Mouse (Mus musculus) lung, postnatal 14 days (tissue): ENCODE measurements around the gene Dmac2.

Source experiments
- DNase-seq: peaks from one replicate; pipeline ENCODE4 v3.0.0; 2021

Dmac2 gene

DNA sequence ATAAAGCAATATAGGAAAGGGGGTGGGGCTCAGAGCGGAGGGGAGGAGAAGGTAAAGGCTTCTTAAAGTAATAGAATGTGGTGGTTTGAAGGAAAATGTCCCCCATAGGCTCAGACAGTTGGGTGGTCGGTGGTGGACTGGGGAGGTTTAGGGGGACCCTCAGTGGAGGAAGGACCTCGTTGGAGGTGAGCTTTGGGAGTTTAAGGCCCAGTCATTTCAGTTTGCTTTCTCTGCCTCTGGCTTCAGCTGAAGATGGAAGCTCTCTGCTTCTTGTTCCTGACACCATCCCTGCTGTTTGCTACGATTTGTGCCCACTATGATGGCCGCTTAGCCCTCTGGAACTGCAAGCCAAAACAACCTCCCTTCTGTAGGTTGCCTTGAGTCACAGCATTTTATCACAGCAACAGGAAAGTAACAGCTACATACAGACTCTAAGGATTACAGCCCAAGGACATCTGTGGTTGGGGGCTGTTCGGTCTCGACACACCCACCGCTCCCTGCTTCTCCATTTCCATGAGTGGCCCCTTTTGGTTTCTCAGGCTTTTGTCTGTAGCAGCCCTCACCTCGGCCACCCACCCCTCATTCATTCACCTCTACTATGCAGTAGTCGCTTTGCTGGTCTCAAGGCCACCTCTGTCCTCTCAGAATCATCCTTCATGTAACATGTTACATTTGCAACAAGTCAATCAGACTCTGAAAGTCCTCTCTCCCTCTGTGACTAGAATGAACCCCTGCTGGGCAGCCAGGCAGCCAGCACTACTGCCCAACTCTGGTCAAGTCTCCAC lies 1.6 kb upstream of the Dmac2 start:
- DNase-seq = no peak

GRCm38 (mm10) chr7:25619722-25619991 lies 443 bp downstream of the Dmac2 start:
- no peak for DNase-seq

DNA sequence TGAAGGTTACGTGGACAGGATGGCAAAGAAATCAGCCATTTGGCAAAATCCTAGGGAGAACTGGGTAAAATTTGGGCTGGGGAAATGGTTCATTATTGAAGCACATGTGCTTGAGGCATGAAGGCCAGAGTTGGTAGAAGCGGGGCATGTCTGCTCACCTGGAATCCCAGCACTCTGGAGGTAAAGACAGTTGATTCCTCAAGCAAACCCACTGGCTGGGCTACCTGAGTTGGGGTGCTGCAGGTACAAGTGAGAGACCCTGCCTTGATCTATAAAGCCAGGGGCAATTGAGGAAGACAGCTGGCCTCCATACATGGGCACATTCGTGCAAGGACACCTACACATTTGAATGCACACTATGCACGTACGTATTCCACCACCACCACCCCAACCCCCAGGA lies 887 bp downstream of the Dmac2 start:
- DNase-seq = no peak

- no peak for DNase-seq
Observed at GRCm38 (mm10) chr7:25620751-25621150, 1.5 kb downstream of the Dmac2 start.

GRCm38 (mm10) chr7:25623857-25624370 lies 4.7 kb downstream of the Dmac2 start:
- no peak for DNase-seq

GRCm38 (mm10) chr7:25624851-25625250 lies 5.6 kb downstream of the Dmac2 start:
- DNase-seq = peak; percentile 30

DNA sequence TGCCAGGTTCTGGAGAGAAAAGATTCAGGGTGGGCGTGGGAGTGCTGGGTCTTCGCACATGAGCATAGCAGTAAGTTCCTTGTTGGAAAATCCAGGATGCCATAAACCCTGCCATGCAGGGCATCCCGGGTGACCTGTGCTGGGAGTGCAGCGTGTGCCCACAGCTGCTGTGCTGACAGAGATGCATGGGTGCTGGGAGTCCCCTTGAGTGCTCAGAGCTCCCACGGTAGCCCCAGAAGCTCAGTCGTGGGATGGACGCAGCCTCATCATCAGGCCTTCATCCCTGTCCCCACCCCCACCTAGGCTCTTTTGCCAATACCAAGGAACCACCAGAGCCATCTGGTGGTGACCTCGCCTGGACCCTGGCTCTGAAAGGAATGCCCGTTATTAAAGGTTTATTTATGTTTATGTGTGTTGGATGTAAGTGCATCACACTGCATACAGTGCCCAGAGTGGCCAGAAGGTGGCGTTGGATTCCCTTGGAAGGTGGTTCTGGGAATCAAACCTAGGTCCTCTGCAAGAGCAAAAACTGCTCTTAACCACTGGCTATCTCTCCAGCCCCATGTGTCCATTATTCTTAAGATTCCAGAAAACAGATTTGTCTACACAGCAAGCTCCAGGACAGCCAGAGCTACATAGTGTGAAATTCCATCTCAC lies 6.5 kb downstream of the Dmac2 start:
- peak; percentile 46 for DNase-seq

DNA sequence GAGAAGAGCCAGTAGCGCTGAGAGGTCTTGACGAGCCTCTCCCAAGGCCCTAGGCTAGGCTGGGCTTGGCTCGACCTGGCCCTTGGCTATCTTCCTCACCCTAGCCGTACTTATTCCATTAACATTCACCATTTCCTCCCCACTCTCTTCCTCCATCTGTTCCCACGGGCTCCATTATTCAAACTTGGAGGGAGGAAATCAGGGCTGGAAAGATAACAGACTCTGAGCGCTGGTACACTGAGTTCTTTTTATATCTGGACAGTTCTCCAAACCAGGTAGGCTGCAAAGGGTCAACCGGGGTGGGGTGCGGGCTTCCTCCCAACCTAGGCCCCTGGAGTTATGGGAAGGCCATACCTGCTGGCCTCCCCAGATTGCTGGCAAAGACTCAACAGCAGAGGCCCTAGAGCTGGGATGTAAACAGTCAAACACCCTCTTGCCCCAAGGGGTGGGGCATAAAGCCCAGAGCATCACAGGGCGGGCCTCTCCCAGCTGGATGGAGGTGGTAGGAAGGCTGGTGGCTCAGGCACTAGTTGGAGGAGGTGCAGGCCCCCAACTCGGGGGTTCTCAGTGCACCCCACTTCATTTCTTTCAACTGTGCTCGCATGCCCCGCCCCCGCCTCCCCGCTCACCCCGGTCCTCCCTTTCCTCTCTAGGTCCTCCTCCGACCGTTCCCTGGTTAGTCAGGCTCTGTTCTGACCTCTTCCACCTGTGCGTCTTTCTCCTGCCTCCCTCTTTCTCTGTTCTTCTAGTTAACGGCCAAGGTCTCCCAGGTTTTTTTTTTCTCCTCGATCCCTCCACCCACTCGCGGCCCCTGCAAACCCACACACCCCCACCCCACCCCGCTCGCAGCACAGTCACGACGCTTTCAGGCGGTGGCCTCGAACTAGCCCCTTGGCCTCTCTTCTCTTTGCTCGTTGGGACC lies 7.6 kb downstream of the Dmac2 start, which contains the start of gene B3gnt8:
TSS of gene B3gnt8 (plus strand) at position 146 of the 922 bp plus-strand sequence.
- peak; percentile 50 for DNase-seq

- DNase-seq = peak; percentile 80
Observed at GRCm38 (mm10) chr7:25627431-25628322, 8.5 kb downstream of the Dmac2 start.

- DNase-seq = no peak
Observed at GRCm38 (mm10) chr7:25628323-25628620, 9.1 kb downstream of the Dmac2 start.

DNA sequence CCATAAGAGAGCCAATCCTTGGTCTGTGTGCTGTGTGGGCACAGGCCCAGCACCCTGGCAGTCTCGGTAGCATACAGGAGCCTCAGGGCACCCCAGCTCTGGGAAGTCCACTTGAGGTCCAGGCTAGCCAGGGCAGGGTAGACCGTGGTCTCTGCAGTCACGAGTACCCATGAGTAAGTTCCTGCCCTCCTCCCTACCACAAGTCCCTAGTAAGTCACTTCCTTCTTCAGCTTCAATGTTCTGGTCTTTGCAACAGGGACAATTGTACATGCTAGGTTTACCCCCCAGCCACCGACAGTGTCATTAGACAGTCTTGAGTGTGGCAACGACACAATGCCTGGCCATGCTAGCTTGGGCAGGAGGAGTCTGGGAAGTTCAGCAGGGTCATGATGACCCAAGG lies 13.5 kb downstream of the Dmac2 start:
- DNase-seq = no peak

- no peak for DNase-seq
Observed at GRCm38 (mm10) chr7:25636373-25636772, 17.2 kb downstream of the Dmac2 start.

DNA sequence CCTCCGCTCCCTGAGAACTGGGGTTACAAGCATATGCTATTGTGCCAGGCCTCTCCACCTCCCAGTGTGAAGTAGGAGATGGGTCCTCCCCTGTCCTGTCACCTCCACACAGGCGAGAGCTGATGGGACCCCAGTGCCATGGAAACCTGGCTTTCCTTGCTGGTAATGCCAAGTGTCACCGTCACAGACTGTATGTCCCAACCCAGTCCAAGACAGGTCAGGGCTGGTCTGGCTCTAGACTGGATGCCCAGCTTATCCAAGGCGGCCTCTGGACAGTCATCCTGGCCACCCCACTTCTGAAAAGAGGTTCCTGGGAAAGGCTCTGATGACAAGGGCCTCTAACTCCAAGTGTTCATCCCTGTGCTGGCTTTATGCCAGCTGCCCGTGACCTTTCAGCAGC lies 17.9 kb downstream of the Dmac2 start:
- DNase-seq = no peak

- no peak for DNase-seq
Observed at GRCm38 (mm10) chr7:25639754-25640153, 20.5 kb downstream of the Dmac2 start.

DNA sequence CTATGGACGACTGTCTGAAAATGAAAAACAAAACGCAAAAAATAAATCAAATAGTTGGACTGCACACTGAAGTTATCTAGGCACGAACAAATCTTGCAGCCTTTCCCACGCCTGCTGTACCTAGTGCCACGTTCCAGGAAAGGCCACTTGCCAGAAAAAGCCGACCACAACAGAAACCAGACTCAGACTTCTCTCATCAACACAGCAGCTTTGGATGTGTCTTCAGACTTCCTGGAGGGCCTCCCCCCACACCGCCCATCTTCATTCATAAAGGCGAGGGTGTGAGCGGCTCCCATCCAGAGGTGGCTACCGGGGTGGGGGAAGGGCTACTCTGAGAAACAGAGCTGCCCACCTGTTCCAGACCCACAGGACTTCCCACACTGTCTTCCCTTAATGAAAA lies 24.9 kb downstream of the Dmac2 start:
- no peak for DNase-seq

GRCm38 (mm10) chr7:25644631-25645030 lies 25.4 kb downstream of the Dmac2 start:
- DNase-seq = no peak

DNA sequence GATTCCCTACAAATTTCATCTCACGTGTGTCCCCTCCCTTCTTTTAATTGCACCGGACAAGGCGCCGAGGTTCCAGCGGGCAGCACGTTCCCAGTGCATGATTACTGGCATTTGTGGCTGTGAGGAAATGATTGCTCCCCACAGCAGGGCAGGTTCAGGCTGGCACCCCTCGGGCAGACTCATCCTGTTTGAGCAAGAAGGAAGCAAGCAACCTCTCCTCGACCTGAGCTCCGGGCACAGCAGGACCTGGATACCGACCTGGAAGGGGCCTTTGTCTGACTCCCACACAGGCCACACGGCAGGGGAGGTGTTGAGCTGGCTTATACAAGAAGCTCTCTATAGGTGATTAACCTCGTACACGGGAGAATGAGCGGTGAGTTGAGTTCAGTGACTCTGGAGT lies 25.9 kb downstream of the Dmac2 start:
- no peak for DNase-seq

GRCm38 (mm10) chr7:25647574-25648123 lies 28.4 kb downstream of the Dmac2 start:
- DNase-seq = no peak

- no peak for DNase-seq
Observed at GRCm38 (mm10) chr7:25649839-25650238, 30.6 kb downstream of the Dmac2 start.

- no peak for DNase-seq
Observed at GRCm38 (mm10) chr7:25651281-25651680, 32.1 kb downstream of the Dmac2 start.

DNA sequence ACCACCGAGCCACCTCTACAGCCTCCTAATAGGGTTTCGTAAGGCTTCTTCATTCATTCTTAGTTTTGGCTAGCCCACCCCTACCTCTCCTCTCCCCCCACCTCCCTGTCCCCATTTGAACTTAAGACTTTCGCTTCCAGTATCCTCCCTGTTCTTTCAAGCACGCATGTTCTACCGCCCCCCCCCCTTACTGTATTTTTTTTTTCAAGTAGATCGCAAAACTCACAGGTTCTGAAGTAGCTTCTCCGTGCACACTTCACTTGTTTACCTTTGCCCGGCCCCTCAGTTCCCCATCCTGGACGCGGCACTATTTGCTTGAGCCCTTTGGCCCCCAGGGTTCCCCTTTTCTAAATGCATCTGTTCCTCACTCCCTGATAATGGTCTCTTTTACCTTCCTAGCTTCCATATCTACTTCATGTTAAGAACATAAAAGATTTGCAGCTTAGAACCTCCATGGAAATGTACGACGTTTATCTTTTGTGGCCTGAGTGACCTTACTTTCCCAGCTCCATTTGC lies 33.1 kb downstream of the Dmac2 start:
- no peak for DNase-seq
